Mouse (Mus musculus) stomach, postnatal 0 days (tissue): ENCODE results near the gene St6gal2. TPM values are rescaled to one million over a fixed set of nuclear protein-coding genes. Genes with fewer than 3 reads are reported as not detected.

Experiments used
- ATAC-seq: fragments of 200-750 bp; cut with Nextera tagmentation; 2 replicates; pipeline ENCODE4 v1.8.0; 2017; ENCODE audit not compliant: low FRiP score, low TSS enrichment
- DNase-seq: peaks from one replicate; pipeline ENCODE4 v3.0.0-alpha.2; 2016; ENCODE audit warnings: low spot score
- H3K27ac ChIP-seq: fragments of 300-500 bp; sonication (generic); replicated peaks from 2 replicates; pipeline ENCODE4 v1.5.1; 2014; ENCODE audit warnings: mild to moderate bottlenecking, control low read depth
- H3K27me3 ChIP-seq: fragments of 300-500 bp; sonication (generic); 2 replicates; pipeline ENCODE4 v1.6.1; 2014; ENCODE audit warnings: low read length; ENCODE audit not compliant: control insufficient read depth, insufficient read depth
- H3K36me3 ChIP-seq: fragments of 300-500 bp; sonication (generic); 2 replicates; pipeline ENCODE4 v1.6.1; 2014; ENCODE audit warnings: low read length, mixed read lengths; ENCODE audit not compliant: control insufficient read depth, insufficient read depth
- H3K4me1 ChIP-seq: fragments of 300-500 bp; sonication (generic); replicated peaks from 2 replicates; pipeline ENCODE4 v1.6.1; 2014; ENCODE audit warnings: antibody characterized with exemption; ENCODE audit not compliant: control insufficient read depth, insufficient read depth
- H3K4me2 ChIP-seq: fragments of 300-500 bp; sonication (generic); replicated peaks from 2 replicates; pipeline ENCODE4 v1.6.1; 2014; ENCODE audit warnings: low read depth, mild to moderate bottlenecking, control low read depth, moderate library complexity
- H3K4me3 ChIP-seq: fragments of 300-500 bp; sonication (generic); 2 replicates; pipeline ENCODE4 v1.5.1; 2014; ENCODE audit warnings: low read depth, low read length, control low read depth
- H3K9ac ChIP-seq: fragments of 300-500 bp; sonication (generic); 2 replicates; pipeline ENCODE4 v1.6.1; 2014; ENCODE audit warnings: mild to moderate bottlenecking, low read length, control low read depth, mixed read lengths
- H3K9me3 ChIP-seq: fragments of 300-500 bp; sonication (generic); 2 replicates; pipeline ENCODE4 v1.6.1; 2016; ENCODE audit warnings: low read length; ENCODE audit not compliant: control insufficient read depth
- CTCF ChIP-seq: IDR thresholded peaks from 2 replicates; pipeline ENCODE4 v1.5.1; 2016; ENCODE audit warnings: antibody characterized with exemption, low read depth, mild to moderate bottlenecking, moderate library complexity
- EP300 ChIP-seq: optimal IDR thresholded peaks from 2 replicates; pipeline ENCODE3; 2016; ENCODE audit warnings: antibody characterized with exemption
- WGBS: fragments of 180-500 bp; shearing (Covaris S2); extraction: QIAGEN DNeasy Blood & Tissue Kit; methylation state at CpG from one replicate; pipeline ENCODE4 v1.1.7; 2014; 5-methylcytosine and 5-hydroxymethylcytosine counted together
- polyA plus RNA-seq: library from polyadenylated mRNA; unstranded; fragments of >200 nt; fragmentation: Nextera tagmentation; extraction: Ambion mirVana; gene quantifications from 2 replicates; pipeline ENCODE4 v1.2.1, GENCODE M21; 2015

St6gal2 gene
- polyA plus RNA-seq, 1 experiment from 2014 or later, result 2.1 TPM

- TF ChIP-seq EP300 (no peak), CTCF (peak; percentile 30)
- Histone ChIP-seq H3K4me2 (no peak overlapping the region), H3K4me1 (no peaks in the 10 kb centered on the region), H3K27me3 (no peaks in the 10 kb centered on the region), H3K9ac (no peak overlapping the region), H3K9me3 (no peaks in the 10 kb centered on the region), H3K36me3 (no peaks in the 10 kb centered on the region), H3K4me3 (no peak overlapping the region), H3K27ac (no peak overlapping the region)
- WGBS, result 80% methylated on average over 7 of the region's 7 CpGs
- DNase-seq (no peak), ATAC-seq (no peak)
These were observed 39.1 kb downstream of the St6gal2 start for GRCm38 (mm10) chr17:55484108-55484870.

- H3K9ac ChIP-seq, result no peak overlapping the region
- no peak overlapping the region for H3K4me2 ChIP-seq
- no peaks in the 10 kb centered on the region for H3K27me3 ChIP-seq
- no peak overlapping the region for H3K4me3 ChIP-seq
- ATAC-seq, result no peak
- TF ChIP-seq EP300, result no peak
- no peak for TF ChIP-seq CTCF
- H3K27ac ChIP-seq, result no peak overlapping the region
- H3K36me3 ChIP-seq, result no peaks in the 10 kb centered on the region
- no peak for DNase-seq
- 88% methylated on average over 7 of the region's 7 CpGs for WGBS
- H3K9me3 ChIP-seq, result no peaks in the 10 kb centered on the region
- H3K4me1 ChIP-seq, result no peaks in the 10 kb centered on the region
These were observed 86.7 kb downstream of the St6gal2 start for GRCm38 (mm10) chr17:55531872-55532271.

GRCm38 (mm10) chr17:55548476-55548875, 103.3 kb downstream of the St6gal2 start:
- Histone ChIP-seq H3K4me2 (no peak overlapping the region), H3K4me3 (no peak overlapping the region), H3K27me3 (no peaks in the 10 kb centered on the region), H3K9ac (no peak overlapping the region), H3K36me3 (no peaks in the 10 kb centered on the region), H3K27ac (no peak overlapping the region), H3K4me1 (no peaks in the 10 kb centered on the region), H3K9me3 (no peaks in the 10 kb centered on the region)
- WGBS, result 54% methylated on average over 1 of the region's 1 CpGs
- TF ChIP-seq EP300 (no peak), CTCF (no peak)
- ATAC-seq (no peak), DNase-seq (no peak)

DNA sequence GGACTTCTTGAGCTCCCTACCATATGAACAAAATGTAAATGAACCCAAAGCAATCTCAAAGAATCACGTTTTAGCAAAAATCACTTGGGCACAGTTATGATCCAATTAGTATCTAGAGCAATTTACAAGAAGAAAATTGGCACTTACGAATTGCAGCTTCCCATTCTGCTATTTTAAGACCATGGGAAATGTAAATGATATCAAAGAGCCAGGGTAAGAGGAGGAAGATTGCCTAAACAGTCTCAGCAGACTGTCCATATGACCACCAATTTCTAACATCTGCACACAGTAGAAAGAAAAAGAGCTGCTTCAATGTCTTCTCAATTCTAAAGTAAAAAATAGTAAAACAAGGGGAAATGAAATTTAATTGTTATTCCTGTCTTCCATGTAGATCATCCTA, 116.6 kb downstream of the St6gal2 start:
- no peak for ATAC-seq
- H3K9me3 ChIP-seq, result no peaks in the 10 kb centered on the region
- WGBS, result 65% methylated on average over 2 of the region's 2 CpGs
- no peaks in the 10 kb centered on the region for H3K4me1 ChIP-seq
- no peak for DNase-seq
- H3K9ac ChIP-seq, result no peak overlapping the region
- no peak overlapping the region for H3K27ac ChIP-seq
- TF ChIP-seq EP300 (no peak), CTCF (no peak)
- no peaks in the 10 kb centered on the region for H3K27me3 ChIP-seq
- no peaks in the 10 kb centered on the region for H3K36me3 ChIP-seq
- H3K4me2 ChIP-seq, result no peak overlapping the region
- no peak overlapping the region for H3K4me3 ChIP-seq

Other genes with a start within 250 kb of the St6gal2 start
- not detected in 2 replicates for gene Vmn2r118, start 179.8 kb downstream of the St6gal2 start, polyA plus RNA-seq